Mouse (Mus musculus): ENCODE measurements around the gene Srprb.

DNA sequence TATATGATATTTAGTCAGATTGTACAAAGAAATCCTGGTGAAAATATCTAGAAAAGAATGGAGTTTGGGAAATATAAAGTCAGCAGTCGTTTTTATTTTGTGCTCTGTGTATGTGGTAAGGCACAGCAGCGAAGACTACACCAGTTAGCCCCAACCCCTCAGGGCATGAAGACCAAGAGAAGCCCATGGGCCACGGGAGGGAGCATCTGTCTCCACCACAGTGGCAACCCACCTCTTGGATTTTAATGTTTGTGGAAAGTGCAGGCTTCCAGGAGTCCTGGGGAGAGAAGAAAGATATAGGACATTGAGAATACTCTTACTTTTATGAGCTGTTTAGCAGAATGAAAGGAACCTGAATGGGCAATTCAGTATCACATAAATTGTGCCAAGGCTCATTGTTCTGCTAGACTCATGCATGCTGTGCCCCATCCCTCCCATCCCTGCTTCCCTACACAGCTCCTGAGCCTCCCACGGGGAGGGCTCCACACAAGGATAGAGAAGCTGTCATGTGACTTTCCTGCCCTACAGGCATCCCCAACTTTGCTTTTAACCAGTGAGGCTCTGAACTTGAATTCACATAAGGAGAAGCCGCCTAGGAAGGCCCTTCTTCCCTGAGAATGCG, 7.0 kb upstream of the Srprb start:
- TF ChIP-seq CTCF (IDR thresholded peaks at IDR 0.05; ENCODE audit: extremely low read depth, insufficient read length, insufficient replicate concordance, low read depth, low read length): no peak
- TF ChIP-seq POLR2A (IDR thresholded peaks at IDR 0.05; ENCODE audit: low read depth, low read length): no peak

All from small intestine, adult 2 months (tissue).